Mouse (Mus musculus) intestine, postnatal 0 days (tissue): ENCODE measurements around the gene Kcne2. TPM values are rescaled to one million over a fixed set of nuclear protein-coding genes. Genes with fewer than 3 reads are reported as not detected.

Experiments used
- ATAC-seq: fragments of 200-750 bp; cut with Nextera tagmentation; 2 replicates; pipeline ENCODE4 v1.8.0; 2017; ENCODE audit warnings: mild to moderate bottlenecking, moderate TSS enrichment, moderate library complexity
- H3K27ac ChIP-seq: fragments of 300-500 bp; sonication (generic); 2 replicates; pipeline ENCODE4 v1.5.1; 2014; ENCODE audit warnings: mild to moderate bottlenecking, low read depth, low read length, moderate library complexity
- H3K27me3 ChIP-seq: fragments of 300-500 bp; sonication (generic); replicated peaks from 2 replicates; pipeline ENCODE4 v1.6.1; 2014; ENCODE audit warnings: low read length, mixed read lengths; ENCODE audit not compliant: control insufficient read depth, insufficient read depth
- H3K36me3 ChIP-seq: fragments of 300-500 bp; sonication (generic); 2 replicates; pipeline ENCODE4 v1.6.1; 2014; ENCODE audit warnings: mild to moderate bottlenecking, moderate library complexity; ENCODE audit not compliant: control insufficient read depth, insufficient read depth
- H3K4me1 ChIP-seq: fragments of 300-500 bp; sonication (generic); replicated peaks from 2 replicates; pipeline ENCODE4 v1.6.1; 2014; ENCODE audit warnings: antibody characterized with exemption, low read length, mixed read lengths; ENCODE audit not compliant: control insufficient read depth, insufficient read depth
- H3K4me2 ChIP-seq: fragments of 300-500 bp; sonication (generic); replicated peaks from 2 replicates; pipeline ENCODE4 v1.6.1; 2014; ENCODE audit warnings: low read depth, mild to moderate bottlenecking, moderate library complexity
- H3K4me3 ChIP-seq: fragments of 300-500 bp; sonication (generic); 2 replicates; pipeline ENCODE4 v1.5.1; 2014; ENCODE audit warnings: low read depth, low read length
- H3K9ac ChIP-seq: fragments of 300-500 bp; sonication (generic); 2 replicates; pipeline ENCODE4 v1.6.1; 2014; ENCODE audit warnings: mild to moderate bottlenecking, low read depth, low read length
- H3K9me3 ChIP-seq: fragments of 300-500 bp; sonication (generic); 2 replicates; pipeline ENCODE4 v1.6.1; 2016; ENCODE audit warnings: mixed run types; ENCODE audit not compliant: control insufficient read depth
- CTCF ChIP-seq: sonication (generic); IDR thresholded peaks from 2 replicates; pipeline ENCODE4 v1.5.1; 2016; ENCODE audit warnings: low read depth, mild to moderate bottlenecking, control low read depth, antibody characterized with exemption, moderate library complexity
- WGBS: fragments of 180-500 bp; shearing (Covaris S2); extraction: QIAGEN DNeasy Blood & Tissue Kit; methylation state at CpG from one replicate; pipeline ENCODE4 v1.1.7; 2014; 5-methylcytosine and 5-hydroxymethylcytosine counted together
- polyA plus RNA-seq: library from polyadenylated mRNA; unstranded; fragments of >200 nt; fragmentation: Nextera tagmentation; extraction: Ambion mirVana; gene quantifications from 2 replicates; pipeline ENCODE4 v1.2.1, GENCODE M21; 2015

The Kcne2 gene
- polyA plus RNA-seq, 1 experiment from 2014 or later, result 0.09 TPM

DNA sequence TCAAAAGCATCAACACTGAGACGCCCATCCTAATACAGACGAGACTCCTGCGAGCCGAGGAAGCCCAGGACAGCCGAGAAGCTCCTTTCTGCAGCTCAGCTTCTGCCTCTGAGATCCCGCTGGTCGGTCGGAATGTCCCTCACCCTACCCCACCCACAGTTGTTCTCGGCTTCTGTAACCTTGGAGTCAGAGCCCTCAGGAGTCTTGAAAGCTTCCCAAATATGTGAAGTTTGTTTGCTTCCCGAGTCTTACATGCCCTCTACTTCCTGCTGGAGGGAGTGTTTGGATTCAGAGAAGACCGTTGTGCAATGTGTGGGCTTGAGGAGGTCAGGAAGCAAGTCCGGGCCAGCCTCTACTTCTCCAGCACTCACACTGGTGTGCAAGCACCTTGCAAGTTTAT lies 24.3 kb upstream of the Kcne2 start:
- Histone ChIP-seq H3K4me2 (no peak overlapping the region), H3K27me3 (no peaks in the 10 kb centered on the region), H3K4me3 (no peak overlapping the region), H3K9me3 (no peaks in the 10 kb centered on the region), H3K27ac (no peak overlapping the region), H3K9ac (no peak overlapping the region), H3K36me3 (no peaks in the 10 kb centered on the region), H3K4me1 (no peaks in the 10 kb centered on the region)
- WGBS, result 42% methylated on average over 12 of the region's 12 CpGs
- TF ChIP-seq CTCF, result no peak
- no peak for ATAC-seq

DNA sequence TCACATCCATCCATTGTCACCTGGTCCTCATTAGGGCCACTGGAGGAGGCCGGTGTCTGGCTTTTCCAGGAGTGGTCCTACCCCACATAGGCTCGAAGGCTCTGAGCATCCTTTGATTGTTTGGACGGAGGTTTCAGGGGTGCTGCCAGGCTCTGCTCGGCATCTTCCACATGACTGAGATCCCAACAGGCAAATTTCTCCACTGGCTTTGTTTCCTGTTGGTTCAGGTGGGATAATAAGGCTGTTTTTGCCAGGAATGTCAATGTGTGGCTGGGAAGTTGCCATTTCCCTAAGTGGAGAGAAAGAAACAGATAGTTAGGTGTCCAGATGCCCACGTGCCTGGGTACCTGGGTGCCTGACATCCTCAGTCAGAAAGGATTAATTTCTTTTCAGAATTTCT lies 17.7 kb upstream of the Kcne2 start:
- Histone ChIP-seq H3K4me1 (no peaks in the 10 kb centered on the region), H3K36me3 (no peaks in the 10 kb centered on the region), H3K9me3 (no peaks in the 10 kb centered on the region), H3K27me3 (no peaks in the 10 kb centered on the region), H3K9ac (no peak overlapping the region), H3K4me3 (no peak overlapping the region), H3K4me2 (no peak overlapping the region), H3K27ac (no peak overlapping the region)
- no peak for TF ChIP-seq CTCF
- ATAC-seq, result no peak
- WGBS, result 92% methylated on average over 5 of the region's 5 CpGs

DNA sequence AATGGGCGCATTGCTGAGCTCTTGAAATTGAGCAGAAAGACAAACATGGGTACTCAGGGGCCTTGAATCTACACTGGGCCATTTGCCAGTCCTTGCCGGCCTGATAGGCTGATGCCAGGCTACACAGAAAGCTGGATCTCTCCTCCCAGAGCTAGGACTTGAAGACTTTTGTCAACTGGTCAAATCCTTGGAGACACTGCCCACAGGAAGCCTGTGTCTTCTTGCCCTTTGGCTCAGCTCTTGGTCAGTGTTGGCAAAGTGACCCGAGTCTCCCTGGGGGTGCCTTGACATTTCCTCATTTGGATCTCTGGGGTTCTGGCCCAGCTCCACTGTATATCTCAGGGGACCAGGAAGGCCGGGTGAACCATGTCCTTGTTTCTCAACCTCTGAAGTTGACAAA lies 16.7 kb upstream of the Kcne2 start:
- 77% methylated on average over 4 of the region's 4 CpGs for WGBS
- ATAC-seq, result no peak
- Histone ChIP-seq H3K36me3 (no peaks in the 10 kb centered on the region), H3K4me2 (no peak overlapping the region), H3K27ac (no peak overlapping the region), H3K4me1 (no peaks in the 10 kb centered on the region), H3K9me3 (no peaks in the 10 kb centered on the region), H3K4me3 (no peak overlapping the region), H3K9ac (no peak overlapping the region), H3K27me3 (no peaks in the 10 kb centered on the region)
- no peak for TF ChIP-seq CTCF

DNA sequence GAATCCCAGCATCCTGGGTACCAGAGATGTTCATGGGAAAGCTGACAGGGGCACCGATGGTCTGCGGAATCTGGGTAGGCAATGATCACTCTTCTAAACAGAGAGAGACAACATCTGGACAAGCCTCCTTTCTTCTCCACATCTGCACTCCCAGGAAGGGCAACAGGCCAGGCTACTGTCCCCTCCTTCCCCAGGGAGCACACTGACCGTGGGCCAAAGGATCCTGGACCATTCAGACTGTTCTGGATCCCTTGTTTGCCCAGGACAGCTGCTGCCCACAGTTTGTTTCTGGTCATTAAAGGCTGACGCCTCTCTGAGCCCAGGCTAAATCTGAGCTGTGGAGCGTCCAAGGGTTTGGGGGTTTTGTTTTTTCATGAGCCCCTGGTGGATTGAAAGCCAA lies 9.5 kb upstream of the Kcne2 start:
- 87% methylated on average over 5 of the region's 5 CpGs for WGBS
- no peak overlapping the region for H3K9ac ChIP-seq
- H3K4me2 ChIP-seq, result no peak overlapping the region
- no peak for TF ChIP-seq CTCF
- no peaks in the 10 kb centered on the region for H3K9me3 ChIP-seq
- H3K36me3 ChIP-seq, result no peaks in the 10 kb centered on the region
- no peaks in the 10 kb centered on the region for H3K4me1 ChIP-seq
- ATAC-seq, result no peak
- no peak overlapping the region for H3K27ac ChIP-seq
- H3K27me3 ChIP-seq, result no peaks in the 10 kb centered on the region
- no peak overlapping the region for H3K4me3 ChIP-seq

DNA sequence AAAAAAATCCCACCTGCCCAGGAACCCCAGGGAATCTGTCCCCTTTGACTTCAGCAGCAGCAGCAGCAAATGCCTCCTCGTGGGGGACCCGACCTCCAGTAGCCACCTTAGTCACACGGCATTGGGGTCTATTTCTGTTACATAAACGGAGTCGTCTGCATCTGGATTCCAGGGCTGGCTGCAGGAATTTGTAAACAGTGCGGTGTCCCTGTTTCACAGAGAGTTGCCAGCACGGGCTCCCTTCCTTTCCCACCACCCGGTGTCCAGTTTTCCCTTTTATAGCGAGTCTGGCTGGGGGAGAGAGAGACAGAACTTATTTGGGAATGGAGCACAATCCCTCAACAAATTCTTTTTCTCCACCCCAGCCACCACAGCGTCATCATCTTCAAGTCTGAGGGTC lies 7.1 kb upstream of the Kcne2 start:
- 31% methylated on average over 10 of the region's 10 CpGs for WGBS
- H3K27ac ChIP-seq, result no peak overlapping the region
- no peak overlapping the region for H3K9ac ChIP-seq

DNA sequence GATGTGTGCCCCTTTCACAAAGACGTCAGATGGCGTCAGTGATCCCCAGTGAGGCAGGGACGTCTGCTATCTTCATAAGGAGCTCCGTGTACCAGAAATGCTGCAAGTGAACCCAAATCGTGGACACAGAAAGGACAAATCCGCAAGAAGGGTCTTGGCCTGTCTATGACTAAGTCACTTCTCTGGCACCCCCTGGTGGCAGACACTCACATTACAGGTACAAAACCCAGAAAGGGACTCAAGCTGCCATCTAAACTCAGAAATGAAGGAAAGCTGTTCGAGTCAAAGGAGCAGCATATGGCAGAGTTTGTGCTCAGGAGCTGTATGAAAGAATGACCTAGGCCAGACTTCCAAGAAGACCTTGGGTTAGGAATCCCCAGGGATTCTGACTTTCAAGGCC lies 5.6 kb upstream of the Kcne2 start:
- peak; percentile 90 for TF ChIP-seq CTCF
- H3K4me1 ChIP-seq, result no peaks in the 10 kb centered on the region
- no peak overlapping the region for H3K4me2 ChIP-seq
- no peaks in the 10 kb centered on the region for H3K27me3 ChIP-seq
- WGBS, result 12% methylated on average over 7 of the region's 7 CpGs
- H3K9me3 ChIP-seq, result no peaks in the 10 kb centered on the region
- H3K4me3 ChIP-seq, result no peak overlapping the region
- no peak overlapping the region for H3K9ac ChIP-seq
- no peaks in the 10 kb centered on the region for H3K36me3 ChIP-seq
- H3K27ac ChIP-seq, result no peak overlapping the region
- ATAC-seq, result no peak

More for the DNA sequence above, 7.1 kb upstream of the Kcne2 start:
- Histone ChIP-seq H3K4me3 (no peak overlapping the region), H3K4me2 (no peak overlapping the region), H3K4me1 (no peaks in the 10 kb centered on the region), H3K9me3 (no peaks in the 10 kb centered on the region), H3K36me3 (no peaks in the 10 kb centered on the region), H3K27me3 (no peaks in the 10 kb centered on the region)
- no peak for ATAC-seq
- no peak for TF ChIP-seq CTCF

DNA sequence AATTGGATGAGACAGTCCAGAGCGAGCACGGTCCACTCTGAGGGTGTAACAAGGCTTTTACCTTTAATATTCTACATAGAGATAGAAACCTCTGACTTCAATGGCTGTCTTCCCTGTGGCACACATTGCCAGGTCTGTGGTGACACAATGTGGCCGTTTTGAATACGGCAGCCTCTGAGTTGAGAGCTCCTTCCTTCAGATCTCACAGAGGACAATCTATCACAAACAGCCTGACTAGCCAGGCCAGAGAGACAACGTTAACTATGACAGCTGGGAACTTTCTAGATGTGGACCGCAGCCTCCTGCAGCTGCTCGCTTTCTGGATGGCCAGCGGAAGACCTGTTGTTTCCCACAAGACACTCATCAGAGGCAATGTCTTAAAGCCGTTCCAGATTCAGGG lies 3.4 kb upstream of the Kcne2 start:
- ATAC-seq, result 0 out of 2 replicates have a peak, but pooled peaks have one; percentile 14
- H3K4me1 ChIP-seq, result no peaks in the 10 kb centered on the region
- no peak overlapping the region for H3K27ac ChIP-seq
- WGBS, result 67% methylated on average over 9 of the region's 9 CpGs
- no peaks in the 10 kb centered on the region for H3K36me3 ChIP-seq
- no peak overlapping the region for H3K4me2 ChIP-seq
- peak; percentile 68 for TF ChIP-seq CTCF
- H3K27me3 ChIP-seq, result no peaks in the 10 kb centered on the region
- H3K9ac ChIP-seq, result no peak overlapping the region
- no peaks in the 10 kb centered on the region for H3K9me3 ChIP-seq
- H3K4me3 ChIP-seq, result no peak overlapping the region
